Mouse (Mus musculus): Measurements from ENCODE around the gene Lrg1.
"Not testable (repeated sequence)": the region's sequence is repeated elsewhere in the genome, so short reads cannot be mapped to it uniquely, and the experiment has no call there.

Gene Lrg1

GRCm38 (mm10) chr17:56108334-56109044, 13.3 kb downstream of the Lrg1 start:
- no peak for DNase-seq

DNA sequence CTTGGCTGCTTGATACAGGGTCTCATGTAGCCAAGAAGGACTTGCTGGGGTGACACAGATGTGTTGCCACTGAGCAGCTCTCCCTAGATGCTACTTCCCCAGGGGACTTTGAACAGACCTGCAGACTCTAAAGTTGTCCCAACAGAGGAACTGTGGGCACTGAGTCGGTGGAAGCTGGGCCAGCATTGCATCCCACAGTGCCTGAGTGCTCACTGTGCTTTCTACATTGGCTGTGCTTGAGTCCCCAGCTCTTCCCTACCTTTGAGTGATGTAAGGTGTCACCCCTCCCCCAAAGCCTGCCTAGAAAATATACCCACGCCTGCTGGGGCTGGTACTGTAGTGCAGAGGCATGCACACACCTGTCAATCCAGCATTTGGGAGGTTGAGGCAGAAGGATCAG, 14.1 kb downstream of the Lrg1 start:
- no peak for DNase-seq

DNA sequence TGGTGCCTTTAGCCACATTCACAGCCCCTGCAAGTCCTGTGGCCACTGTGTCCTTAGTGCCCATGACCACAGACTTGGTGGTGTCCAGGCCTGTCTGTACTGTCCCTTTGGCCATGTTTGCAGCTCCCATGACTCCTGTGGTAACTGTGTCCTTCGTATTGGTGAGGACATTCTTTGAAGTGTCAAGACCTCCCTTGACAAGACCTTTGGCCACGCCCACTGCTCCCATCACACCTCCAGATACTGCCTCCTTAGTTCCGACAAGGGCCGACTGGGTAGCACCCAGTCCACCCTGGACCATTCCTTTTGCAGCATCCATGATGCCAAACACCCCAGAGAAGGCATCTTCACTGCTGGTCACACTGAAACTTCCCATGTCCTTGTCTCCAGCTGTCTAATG, 14.8 kb downstream of the Lrg1 start:
- DNase-seq, result no peak

DNA sequence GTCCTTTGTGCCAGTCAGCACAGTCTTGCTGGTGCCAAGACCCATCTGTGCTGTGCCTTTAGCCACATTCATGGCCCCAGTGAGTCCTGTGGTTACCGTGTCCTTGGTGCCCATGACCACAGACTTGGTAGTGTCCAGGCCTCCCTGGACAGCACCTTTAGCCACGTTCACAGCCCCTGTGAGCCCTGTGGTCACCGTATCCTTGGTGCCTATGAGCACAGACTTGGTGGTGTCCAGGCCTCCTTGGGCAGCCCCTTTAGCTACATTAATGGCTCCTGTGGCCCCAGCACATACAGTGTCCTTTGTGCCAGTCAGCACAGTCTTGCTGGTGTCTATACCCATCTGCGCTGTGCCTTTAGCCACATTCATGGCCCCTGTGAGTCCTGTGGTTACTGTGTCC, 15.4 kb downstream of the Lrg1 start:
- DNase-seq, result not testable (repeated sequence)

GRCm38 (mm10) chr17:56104821-56105220, 17.0 kb downstream of the Lrg1 start:
- DNase-seq, result not testable (repeated sequence)

GRCm38 (mm10) chr17:56103465-56104285, 18.1 kb downstream of the Lrg1 start:
- no peak for DNase-seq

- DNase-seq, result no peak
Measured at GRCm38 (mm10) chr17:56102927-56103326, 18.9 kb downstream of the Lrg1 start.

GRCm38 (mm10) chr17:56102158-56102557, 19.6 kb downstream of the Lrg1 start:
- no peak for DNase-seq

DNA sequence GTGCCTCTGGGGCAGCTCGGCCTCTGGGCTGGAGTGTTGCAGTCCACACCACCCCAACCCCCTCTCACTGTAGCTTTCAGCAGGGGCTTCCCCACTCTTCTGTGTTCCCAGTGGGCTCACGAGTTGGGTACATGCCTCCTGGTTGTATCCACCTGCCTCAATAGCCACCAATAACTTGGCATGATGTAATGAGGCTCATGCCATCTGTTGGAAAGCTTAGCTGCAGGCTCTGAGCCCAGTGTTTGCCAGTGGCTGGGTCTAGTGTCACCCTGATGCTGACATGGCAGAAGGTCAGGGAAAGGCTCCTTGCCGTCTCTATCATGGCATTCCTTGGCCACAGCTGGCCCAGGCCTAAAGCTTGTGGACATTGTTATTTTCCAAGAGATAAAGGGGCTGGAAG, 21.0 kb downstream of the Lrg1 start:
- DNase-seq, result no peak

GRCm38 (mm10) chr17:56098711-56099572, 22.9 kb downstream of the Lrg1 start:
- no peak for DNase-seq

DNA sequence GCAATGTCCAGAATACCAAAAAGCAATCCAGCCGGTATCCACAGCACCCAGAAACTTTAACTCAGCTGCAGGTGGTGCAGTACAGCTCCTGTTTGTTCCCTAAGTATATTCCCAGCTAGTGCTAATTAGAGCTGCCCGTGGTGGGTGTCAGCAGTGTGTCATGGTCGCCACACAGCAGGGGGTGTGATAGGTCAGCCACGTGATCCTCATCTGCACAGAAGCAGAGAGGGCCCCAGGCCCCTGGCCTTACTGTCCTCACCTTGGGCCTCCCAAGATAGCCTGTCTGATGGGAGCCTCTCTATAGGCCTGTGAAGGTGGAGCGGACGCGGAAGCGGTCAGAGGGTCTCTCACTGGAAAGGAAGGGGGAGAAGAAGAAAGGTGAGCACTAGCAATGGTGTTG, 23.6 kb downstream of the Lrg1 start:
- DNase-seq, result no peak

GRCm38 (mm10) chr17:56096883-56097282, 24.9 kb downstream of the Lrg1 start:
- no peak for DNase-seq

GRCm38 (mm10) chr17:56092794-56093193, 29.0 kb downstream of the Lrg1 start:
- DNase-seq, result no peak

DNA sequence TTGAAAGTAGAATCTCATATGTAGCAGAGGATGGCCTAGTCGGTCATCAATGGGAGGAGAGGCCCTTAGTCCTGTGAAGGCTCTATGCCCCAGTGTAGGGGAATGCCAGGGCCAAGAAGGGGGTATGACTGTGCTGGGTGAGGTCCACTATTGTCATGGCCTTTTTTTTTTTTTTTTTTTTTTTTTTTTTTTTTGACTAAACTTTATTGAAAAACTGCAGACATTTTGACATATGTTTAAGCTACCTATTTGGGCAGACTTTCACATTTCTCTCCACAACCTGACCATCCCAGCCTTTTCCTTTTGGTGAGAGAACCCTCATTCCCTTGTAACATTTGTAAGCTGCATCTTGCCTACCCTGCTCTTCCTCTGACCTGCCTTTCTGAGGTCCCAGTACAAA, 29.5 kb downstream of the Lrg1 start:
- DNase-seq, result no peak

GRCm38 (mm10) chr17:56080781-56081585, 40.8 kb downstream of the Lrg1 start:
- no peak for DNase-seq

GRCm38 (mm10) chr17:56079921-56080320, 41.9 kb downstream of the Lrg1 start:
- DNase-seq, result no peak

- DNase-seq, result peak; percentile 99 to 100
Measured at GRCm38 (mm10) chr17:56078880-56079795, 42.7 kb downstream of the Lrg1 start, which contains the start of gene Hdgfl2. Gene Hdgfl2 (plus strand): TSS chr17:56079634.

DNA sequence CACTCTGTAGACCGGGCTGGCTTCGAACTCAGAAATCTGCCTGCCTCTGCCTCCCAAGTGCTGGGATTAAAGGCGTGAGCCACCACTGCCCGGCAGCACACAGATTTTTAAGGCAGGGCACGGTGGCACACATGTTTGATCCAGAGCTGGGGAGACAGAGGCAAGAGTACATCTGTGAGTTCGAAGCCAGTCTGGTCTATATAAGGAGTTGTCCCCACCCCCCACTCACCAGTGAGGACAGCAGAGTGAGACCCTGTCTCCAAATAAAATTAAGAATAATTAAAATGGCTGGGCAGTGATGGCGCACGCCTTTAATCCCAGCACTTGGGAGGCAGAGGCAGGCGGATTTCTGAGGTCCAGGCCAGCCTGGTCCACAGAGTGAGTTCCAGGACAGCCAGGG, 43.4 kb downstream of the Lrg1 start:
- DNase-seq, result peak in 1 of 2 experiments; percentile 30

- DNase-seq, result no peak
Measured at GRCm38 (mm10) chr17:56077523-56077922, 44.3 kb downstream of the Lrg1 start.

GRCm38 (mm10) chr17:56074827-56075208, 47.0 kb downstream of the Lrg1 start, which contains the start of gene Ubxn6:
Gene Ubxn6 (minus strand): TSS chr17:56075028.
- DNase-seq, result peak; percentile 96 to 98

Measured in thymus, postnatal 36 days (tissue).